Mouse (Mus musculus) embryonic fibroblast, embryonic 13.5 days (primary cell): ENCODE results near the gene Npc1l1. TPM values are rescaled to one million over a fixed set of nuclear protein-coding genes. Genes with fewer than 3 reads are reported as not detected.
A peak's percentile ranks its signal among the peaks of the same experiment; 100 is the strongest.

Experiments used
- H3K27ac ChIP-seq: 2 replicates; pipeline ENCODE4 v1.5.1; 2012; ENCODE audit warnings: low read length, control low read depth, inconsistent platforms; ENCODE audit not compliant: insufficient read depth
- H3K4me1 ChIP-seq: 2 replicates; pipeline ENCODE4 v1.6.1; 2011; ENCODE audit warnings: low read length; ENCODE audit not compliant: control insufficient read depth, insufficient read depth
- H3K4me3 ChIP-seq: 2 replicates; pipeline ENCODE4 v1.5.1; 2011; ENCODE audit warnings: mild to moderate bottlenecking, control low read depth, low read length; ENCODE audit not compliant: insufficient read depth
- CTCF ChIP-seq: IDR thresholded peaks from 2 replicates; pipeline ENCODE4 v1.5.1; 2011; ENCODE audit warnings: mild to moderate bottlenecking, control low read depth, low read length, moderate library complexity, borderline replicate concordance; ENCODE audit not compliant: insufficient read depth
- POLR2A ChIP-seq: IDR thresholded peaks from 2 replicates; pipeline ENCODE4 v1.6.1; 2011; ENCODE audit warnings: low read depth, mild to moderate bottlenecking, control low read depth, low read length, moderate library complexity
- polyA plus RNA-seq: library from polyadenylated mRNA; stranded (reverse); fragments of >200 nt; gene quantifications from 2 replicates; pipeline ENCODE4 v1.2.4, GENCODE M21; 2011; ENCODE audit warnings: low read depth; ENCODE audit not compliant: missing spikeins, insufficient read length

Gene Npc1l1
- polyA plus RNA-seq, 1 experiment, result not detected

- no peak overlapping the region for H3K27ac ChIP-seq
- H3K4me1 ChIP-seq, result no peaks in the 10 kb centered on the region
- no peak for TF ChIP-seq CTCF
- TF ChIP-seq POLR2A, result no peak
- H3K4me3 ChIP-seq, result no peak overlapping the region
Observed at GRCm38 (mm10) chr11:6216834-6217233, 13.1 kb downstream of the Npc1l1 start.

DNA sequence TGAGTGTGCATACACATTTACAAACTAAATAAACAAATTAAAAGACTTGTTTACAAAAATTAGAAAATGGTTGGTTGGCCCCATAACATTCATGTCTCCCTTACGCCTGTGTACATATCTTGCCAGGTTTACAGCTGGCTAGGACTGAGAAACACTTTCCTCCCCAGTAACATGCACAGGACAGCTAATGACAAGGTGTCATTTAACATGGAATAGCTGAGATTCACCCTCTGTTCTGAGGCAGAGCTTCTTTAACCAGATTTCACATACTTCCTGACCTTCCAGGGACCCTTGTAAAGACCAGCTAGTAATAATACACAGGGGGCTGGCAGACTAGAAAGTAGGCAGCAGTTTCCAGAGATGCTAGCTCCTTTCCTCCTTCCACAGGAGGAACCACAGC, 21.8 kb downstream of the Npc1l1 start:
- Histone ChIP-seq H3K4me3 (no peak overlapping the region), H3K27ac (no peak overlapping the region), H3K4me1 (no peaks in the 10 kb centered on the region)
- TF ChIP-seq CTCF, result no peak
- no peak for TF ChIP-seq POLR2A

- no peak overlapping the region for H3K4me3 ChIP-seq
- no peak overlapping the region for H3K27ac ChIP-seq
- no peak for TF ChIP-seq CTCF
- TF ChIP-seq POLR2A, result no peak
- no peaks in the 10 kb centered on the region for H3K4me1 ChIP-seq
Observed at GRCm38 (mm10) chr11:6207090-6207489, 22.9 kb downstream of the Npc1l1 start.

GRCm38 (mm10) chr11:6200570-6200969, 29.4 kb downstream of the Npc1l1 start:
- TF ChIP-seq POLR2A (no peak), CTCF (no peak)
- H3K4me3 ChIP-seq, result peak overlapping the region; percentile 72
- peak overlapping the region; percentile 92 for H3K27ac ChIP-seq

DNA sequence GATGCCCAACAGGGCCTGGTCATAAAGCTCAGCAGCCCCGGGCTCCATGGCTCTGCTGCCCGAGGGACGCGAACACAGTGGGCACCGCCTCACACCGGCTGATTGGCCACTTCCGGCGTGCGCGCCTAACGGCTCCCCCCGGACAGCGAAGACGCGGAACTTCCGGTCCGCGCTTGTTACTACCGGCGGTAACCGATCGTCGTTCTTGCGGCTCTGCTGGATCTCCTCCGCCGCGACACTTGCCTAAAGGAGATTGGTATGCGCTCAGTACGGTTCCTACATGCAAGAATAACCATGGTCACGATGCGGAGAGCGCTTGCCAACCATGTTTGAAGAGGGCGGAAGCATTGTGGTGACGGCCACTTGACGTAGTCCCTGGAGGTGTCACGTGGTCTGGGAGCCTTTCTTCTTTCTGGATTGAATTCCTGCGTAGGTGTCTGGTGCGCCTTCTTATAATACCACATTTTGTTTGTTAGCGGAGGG, 29.8 kb downstream of the Npc1l1 start, which contains the start of gene Nudcd3:
Nudcd3 (minus strand) TSS at position 329 of the 483 bp plus-strand sequence.
- H3K4me1 ChIP-seq, result peaks cover 8% of the 10 kb centered on the region; the same call in 1 of the 2 replicates
- TF ChIP-seq CTCF (no peak), POLR2A (peak; percentile 69)
- peak within 1 kb of the TSS; percentile 92 for H3K27ac ChIP-seq
- peak within 1 kb of the TSS; percentile 72 for H3K4me3 ChIP-seq

More at GRCm38 (mm10) chr11:6200570-6200969, 29.4 kb downstream of the Npc1l1 start:
- H3K4me1 ChIP-seq, result peaks cover 8% of the 10 kb centered on the region; the same call in 1 of the 2 replicates

DNA sequence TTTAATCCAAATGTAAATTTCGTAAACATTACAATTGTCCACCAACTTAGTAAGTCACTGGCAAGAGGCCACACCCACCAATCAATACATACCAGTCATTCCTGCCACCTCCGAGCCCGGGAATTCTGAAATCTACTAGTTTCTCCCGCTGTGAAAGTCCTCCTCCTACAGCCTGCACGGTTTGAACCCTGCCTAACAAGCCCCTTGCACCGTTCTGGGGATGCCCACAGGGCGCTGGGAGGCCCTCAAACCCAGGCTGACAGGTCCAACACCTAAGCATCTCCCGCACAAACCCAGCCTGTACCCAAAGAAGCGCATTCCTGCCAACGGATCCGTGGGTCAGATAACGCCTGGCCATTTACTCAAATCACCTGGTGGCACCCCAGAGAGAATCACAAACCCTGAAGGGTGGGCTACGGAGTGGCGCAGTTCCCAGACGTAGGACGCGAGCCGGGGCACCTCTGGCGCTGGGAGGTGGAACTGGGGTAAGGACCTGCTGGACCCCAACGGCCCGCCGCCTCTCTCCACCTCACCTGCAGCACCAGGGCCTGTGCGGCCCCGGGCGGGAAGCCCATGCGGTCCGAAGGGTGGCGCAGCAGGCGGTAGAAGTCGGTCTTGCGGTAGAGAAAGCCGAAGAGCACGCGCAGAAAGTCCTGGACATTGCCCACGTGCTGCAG, 30.4 kb downstream of the Npc1l1 start, which contains the start of gene A730071L15Rik:
A730071L15Rik (plus strand) TSS at position 620 of the 677 bp plus-strand sequence.
- peak within 1 kb of the TSS; percentile 92 for H3K27ac ChIP-seq
- peak within 1 kb of the TSS; percentile 72 for H3K4me3 ChIP-seq
- H3K4me1 ChIP-seq, result peaks cover 8% of the 10 kb centered on the region; the same call in 1 of the 2 replicates
- TF ChIP-seq POLR2A (no peak), CTCF (no peak)

- Histone ChIP-seq H3K27ac (no peak overlapping the region), H3K4me3 (peak overlapping the region; percentile 72), H3K4me1 (peaks cover 8% of the 10 kb centered on the region; the same call in 1 of the 2 replicates)
- TF ChIP-seq CTCF (no peak), POLR2A (no peak)
Observed at GRCm38 (mm10) chr11:6198449-6198848, 31.5 kb downstream of the Npc1l1 start.

GRCm38 (mm10) chr11:6196780-6197179, 33.2 kb downstream of the Npc1l1 start:
- H3K4me3 ChIP-seq, result no peak overlapping the region
- no peak for TF ChIP-seq CTCF
- TF ChIP-seq POLR2A, result no peak
- H3K4me1 ChIP-seq, result peaks cover 8% of the 10 kb centered on the region; the same call in 1 of the 2 replicates
- H3K27ac ChIP-seq, result no peak overlapping the region

DNA sequence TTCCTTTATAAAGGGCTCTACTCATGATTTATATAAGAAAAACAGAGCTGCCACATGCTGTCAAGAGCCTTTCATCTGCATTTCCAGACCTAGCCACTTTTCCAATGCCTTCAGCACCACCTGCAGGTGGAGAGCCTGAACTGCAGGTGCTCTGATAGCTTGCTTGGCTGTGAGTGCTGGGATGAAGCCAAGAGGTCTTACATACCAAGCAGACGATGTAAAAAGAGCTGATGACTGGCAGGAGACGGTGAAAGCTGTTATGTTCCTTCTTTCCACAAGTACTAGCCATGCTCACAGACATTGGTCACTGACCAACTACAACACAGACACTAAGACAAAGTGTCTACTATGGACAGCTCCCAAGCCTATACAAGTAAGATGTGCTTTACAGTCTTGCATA, 42.1 kb downstream of the Npc1l1 start:
- H3K4me3 ChIP-seq, result no peak overlapping the region
- H3K4me1 ChIP-seq, result peaks cover 6% of the 10 kb centered on the region
- H3K27ac ChIP-seq, result no peak overlapping the region
- TF ChIP-seq CTCF, result peak; percentile 89
- no peak for TF ChIP-seq POLR2A

DNA sequence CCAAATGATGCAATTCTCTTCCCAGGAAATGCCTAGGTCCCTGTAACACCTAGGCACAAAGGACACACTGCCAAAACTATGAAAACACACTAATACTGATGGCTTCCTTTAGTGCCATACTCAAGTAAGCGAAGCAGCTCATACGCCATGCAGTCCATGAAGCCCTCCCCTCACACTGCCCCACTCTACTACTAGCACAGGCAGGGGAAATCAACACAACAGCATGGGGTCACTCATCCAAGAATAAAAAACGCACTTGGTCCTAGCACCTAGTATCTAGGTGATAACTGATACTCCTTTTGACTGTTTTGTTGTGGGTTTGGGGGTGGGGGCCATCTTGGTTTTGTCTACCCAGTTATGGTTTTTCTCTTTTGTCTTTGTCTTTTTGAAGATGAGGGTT, 42.5 kb downstream of the Npc1l1 start:
- TF ChIP-seq CTCF (no peak), POLR2A (no peak)
- no peak overlapping the region for H3K4me3 ChIP-seq
- no peak overlapping the region for H3K27ac ChIP-seq
- H3K4me1 ChIP-seq, result peaks cover 6% of the 10 kb centered on the region
